Mouse (Mus musculus): ENCODE measurements around the gene Ces2a. TPM values are rescaled to one million over a fixed set of nuclear protein-coding genes. Genes with fewer than 3 reads are reported as not detected.

Ces2a gene
- 9.7 and 11.7 TPM in 2 replicates for polyA plus RNA-seq (2012; rRNA removed)

GRCm38 (mm10) chr8:104733753-104734152 lies at the start of gene Ces2a:
Gene Ces2a (plus strand): TSS chr8:104734003.

Other genes starting within 250 kb of the Ces2a start
- 0.01 and 0.02 TPM in 2 replicates for gene Terb1, start 224.1 kb upstream of the Ces2a start, polyA plus RNA-seq (2012; rRNA removed)
- gene Nae1, start 199.4 kb upstream of the Ces2a start, polyA plus RNA-seq (2012; rRNA removed): 26.9 and 27.7 TPM in 2 replicates
- 3.9 and 4.9 TPM in 2 replicates for gene Car7, start 199.3 kb upstream of the Ces2a start, polyA plus RNA-seq (2012; rRNA removed)
- gene Pdp2, start 142.6 kb upstream of the Ces2a start, polyA plus RNA-seq (2012; rRNA removed): 1.7 and 1.8 TPM in 2 replicates
- gene Cdh16, start 109.6 kb upstream of the Ces2a start, polyA plus RNA-seq (2012; rRNA removed): 0.02 and 0.05 TPM in 2 replicates
- 0.18 and 0.70 TPM in 2 replicates for gene Rrad, start 102.7 kb upstream of the Ces2a start, polyA plus RNA-seq (2012; rRNA removed)
- gene Ciao2b, start 92.0 kb upstream of the Ces2a start, polyA plus RNA-seq (2012; rRNA removed): 29.5 and 30.0 TPM in 2 replicates
- gene Ces2b, start 97.6 kb downstream of the Ces2a start, polyA plus RNA-seq (2012; rRNA removed): 0.12 and 0.15 TPM in 2 replicates
- gene Ces2c, start 113.1 kb downstream of the Ces2a start, polyA plus RNA-seq (2012; rRNA removed): 0.10 and 0.13 TPM in 2 replicates
- gene Ces2e, start 192.3 kb downstream of the Ces2a start, polyA plus RNA-seq (2012; rRNA removed): 1.5 and 1.9 TPM in 2 replicates
- 0.01 TPM in 1 of 2 replicates, not detected in the other for gene Ces2f, start 213.4 kb downstream of the Ces2a start, polyA plus RNA-seq (2012; rRNA removed)
- 19.6 and 22.5 TPM in 2 replicates for gene Ces2g, start 227.7 kb downstream of the Ces2a start, polyA plus RNA-seq (2012; rRNA removed)

All from liver, embryonic 14 days (tissue).